Mouse (Mus musculus): ENCODE measurements at regions not wholly inside any gene's neighbourhood (a gene's known extent, or its start where the extent isn't known, plus 50 kb on each side); places are given as distances from the start of the nearest gene placed in this dataset.

GRCm38 (mm10) chr1:52305679-52306632, 72.9 kb upstream of the Gls start:
- H3K27ac ChIP-seq = no peak overlapping the region
- H3K4me3 ChIP-seq = no peak overlapping the region
- H3K27me3 ChIP-seq = no peaks in the 10 kb centered on the region
- WGBS = 79% methylated on average over 18 of the region's 18 CpGs
- no peak for ATAC-seq (replicated peaks; ENCODE audit: insufficient number of reproducible peaks, insufficient read depth, low FRiP score, low read depth)
- H3K4me2 ChIP-seq = no peak overlapping the region
- no peaks in the 10 kb centered on the region for H3K36me3 ChIP-seq
- H3K9me3 ChIP-seq (replicated peaks) = no peaks in the 10 kb centered on the region
- 0 out of 2 replicates have a peak, but pooled peaks cover 2% of the 10 kb centered on the region for H3K4me1 ChIP-seq (replicated peaks)
- no peak overlapping the region for H3K9ac ChIP-seq

DNA sequence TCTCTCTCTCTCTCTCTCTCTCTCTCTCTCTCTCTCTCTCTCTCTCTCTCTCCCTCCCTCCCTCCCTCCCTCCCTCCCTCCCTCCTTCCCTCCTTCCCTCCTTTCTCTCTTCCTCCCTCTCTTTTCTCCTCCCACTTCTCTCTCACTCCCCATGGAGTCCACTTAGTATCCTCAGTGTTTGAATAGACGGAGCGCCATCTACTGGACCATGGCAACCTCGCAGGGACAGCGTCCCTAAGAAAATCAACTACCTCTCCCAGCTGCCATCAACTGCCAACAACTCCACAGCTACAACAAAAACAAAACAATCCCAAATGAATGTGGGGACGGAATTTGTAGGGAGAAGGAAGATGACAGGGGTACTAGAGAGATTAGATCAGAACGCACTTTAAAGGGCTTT, 69.5 kb upstream of the Gls start:
- Histone ChIP-seq H3K27ac (no peak overlapping the region), H3K9ac (no peak overlapping the region), H3K27me3 (no peaks in the 10 kb centered on the region), H3K36me3 (no peaks in the 10 kb centered on the region), H3K4me1 (replicated peaks) (0 out of 2 replicates have a peak, but pooled peaks cover 2% of the 10 kb centered on the region), H3K9me3 (replicated peaks) (no peaks in the 10 kb centered on the region), H3K4me2 (no peak overlapping the region), H3K4me3 (no peak overlapping the region)
- no peak for ATAC-seq (replicated peaks; ENCODE audit: insufficient number of reproducible peaks, insufficient read depth, low FRiP score, low read depth)
- WGBS = 6% methylated on average over 6 of the region's 6 CpGs

DNA sequence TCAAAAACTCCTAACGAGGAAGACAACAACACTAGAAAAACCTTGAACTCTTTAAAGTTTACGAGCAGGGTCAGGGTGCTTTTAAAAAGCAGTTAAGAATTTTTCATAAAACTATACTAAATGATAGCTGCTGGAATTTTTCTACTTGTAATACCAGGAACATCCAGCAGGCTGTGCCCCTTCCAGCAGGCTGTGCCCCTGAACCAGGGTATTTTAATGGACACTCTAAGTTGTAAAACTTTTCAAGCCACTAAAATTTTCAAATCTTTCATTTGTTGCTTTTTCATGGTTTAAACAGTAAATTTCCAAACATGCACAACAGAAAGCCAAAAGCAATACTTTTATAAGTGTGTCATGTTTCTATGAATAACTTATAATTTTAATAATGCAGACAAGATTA, 68.2 kb upstream of the Gls start:
- Histone ChIP-seq H3K4me2 (no peak overlapping the region), H3K9me3 (replicated peaks) (no peaks in the 10 kb centered on the region), H3K36me3 (no peaks in the 10 kb centered on the region), H3K27me3 (no peaks in the 10 kb centered on the region), H3K27ac (no peak overlapping the region), H3K4me3 (no peak overlapping the region), H3K9ac (no peak overlapping the region), H3K4me1 (replicated peaks) (0 out of 2 replicates have a peak, but pooled peaks cover 2% of the 10 kb centered on the region)
- 55% methylated on average over 2 of the region's 2 CpGs for whole genome bisulfite sequencing
- no peak for ATAC-seq (replicated peaks; ENCODE audit: insufficient number of reproducible peaks, insufficient read depth, low FRiP score, low read depth)

GRCm38 (mm10) chr1:52299559-52299958, 66.5 kb upstream of the Gls start:
- Histone ChIP-seq H3K27ac (no peak overlapping the region), H3K9ac (no peak overlapping the region), H3K36me3 (no peaks in the 10 kb centered on the region), H3K4me3 (no peak overlapping the region), H3K4me2 (no peak overlapping the region), H3K9me3 (replicated peaks) (no peaks in the 10 kb centered on the region), H3K27me3 (no peaks in the 10 kb centered on the region), H3K4me1 (replicated peaks) (0 out of 2 replicates have a peak, but pooled peaks cover 2% of the 10 kb centered on the region)
- 53% methylated on average over 7 of the region's 7 CpGs for WGBS
- no peak for ATAC-seq (replicated peaks; ENCODE audit: insufficient number of reproducible peaks, insufficient read depth, low FRiP score, low read depth)

- no peak overlapping the region for H3K4me2 ChIP-seq
- no peak overlapping the region for H3K9ac ChIP-seq
- H3K4me3 ChIP-seq = no peak overlapping the region
- no peaks in the 10 kb centered on the region for H3K9me3 ChIP-seq (replicated peaks)
- H3K4me1 ChIP-seq (replicated peaks) = 0 out of 2 replicates have a peak, but pooled peaks cover 2% of the 10 kb centered on the region
- no peaks in the 10 kb centered on the region for H3K27me3 ChIP-seq
- no peak overlapping the region for H3K27ac ChIP-seq
- WGBS = 56% methylated on average over 5 of the region's 5 CpGs
- no peaks in the 10 kb centered on the region for H3K36me3 ChIP-seq
- ATAC-seq (replicated peaks; ENCODE audit: insufficient number of reproducible peaks, insufficient read depth, low FRiP score, low read depth) = no peak
Observed at GRCm38 (mm10) chr1:52298336-52298735, 65.3 kb upstream of the Gls start.

GRCm38 (mm10) chr1:52296178-52296577, 63.1 kb upstream of the Gls start:
- no peak for ATAC-seq (replicated peaks; ENCODE audit: insufficient number of reproducible peaks, insufficient read depth, low FRiP score, low read depth)
- no peaks in the 10 kb centered on the region for H3K4me1 ChIP-seq (replicated peaks)
- no peaks in the 10 kb centered on the region for H3K27me3 ChIP-seq
- H3K9ac ChIP-seq = no peak overlapping the region
- no peaks in the 10 kb centered on the region for H3K9me3 ChIP-seq (replicated peaks)
- no peak overlapping the region for H3K27ac ChIP-seq
- no peaks in the 10 kb centered on the region for H3K36me3 ChIP-seq
- H3K4me2 ChIP-seq = no peak overlapping the region
- no peak overlapping the region for H3K4me3 ChIP-seq
- WGBS = 42% methylated on average over 2 of the region's 2 CpGs

- H3K4me2 ChIP-seq = no peak overlapping the region
- H3K4me3 ChIP-seq = no peak overlapping the region
- H3K9ac ChIP-seq = no peak overlapping the region
- no peaks in the 10 kb centered on the region for H3K9me3 ChIP-seq (replicated peaks)
- no peaks in the 10 kb centered on the region for H3K4me1 ChIP-seq (replicated peaks)
- H3K36me3 ChIP-seq = no peaks in the 10 kb centered on the region
- ATAC-seq (replicated peaks; ENCODE audit: insufficient number of reproducible peaks, insufficient read depth, low FRiP score, low read depth) = no peak
- H3K27ac ChIP-seq = no peak overlapping the region
- H3K27me3 ChIP-seq = no peaks in the 10 kb centered on the region
- WGBS = 58% methylated on average over 2 of the region's 2 CpGs
Observed at GRCm38 (mm10) chr1:52294521-52294920, 61.5 kb upstream of the Gls start.

DNA sequence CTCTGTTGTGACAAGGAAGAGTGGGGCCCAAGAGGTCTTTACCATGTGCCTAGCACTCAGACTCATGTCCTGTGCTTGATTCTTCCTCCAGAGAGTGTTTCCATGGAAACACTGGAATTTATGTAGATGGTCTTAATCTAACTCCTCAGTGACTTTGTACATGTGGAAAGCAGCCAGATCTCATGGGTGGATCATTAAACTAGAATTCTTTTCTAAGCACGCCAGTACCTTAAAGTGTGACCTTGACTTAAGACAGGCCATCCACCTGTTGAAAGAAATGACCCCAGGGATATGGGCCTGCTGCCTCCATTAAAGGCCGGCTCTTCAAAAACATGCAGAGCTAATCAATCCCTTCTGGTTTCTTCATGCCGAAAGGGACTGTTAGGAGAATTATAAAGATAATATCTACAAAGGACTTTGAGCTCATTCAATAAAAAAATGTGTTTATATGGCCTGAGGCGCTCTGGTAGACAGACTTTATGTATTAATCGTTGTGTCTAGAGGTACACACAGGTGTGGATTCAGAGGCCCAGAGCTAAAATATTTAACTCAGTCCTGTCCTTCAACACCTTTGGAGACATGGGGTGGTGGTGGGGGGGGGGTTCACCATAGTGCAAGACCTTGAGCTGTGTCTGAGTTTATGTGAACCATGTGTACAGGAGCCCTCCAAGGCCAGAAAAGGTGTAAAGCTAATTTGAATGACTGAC, 60.5 kb upstream of the Gls start:
- H3K36me3 ChIP-seq = no peaks in the 10 kb centered on the region
- H3K4me2 ChIP-seq = no peak overlapping the region
- no peaks in the 10 kb centered on the region for H3K4me1 ChIP-seq (replicated peaks)
- H3K4me3 ChIP-seq = no peak overlapping the region
- no peaks in the 10 kb centered on the region for H3K9me3 ChIP-seq (replicated peaks)
- H3K9ac ChIP-seq = no peak overlapping the region
- H3K27ac ChIP-seq = no peak overlapping the region
- ATAC-seq (replicated peaks; ENCODE audit: insufficient number of reproducible peaks, insufficient read depth, low FRiP score, low read depth) = no peak
- no peaks in the 10 kb centered on the region for H3K27me3 ChIP-seq
- WGBS = 72% methylated on average over 5 of the region's 5 CpGs
